Mouse (Mus musculus) heart, embryonic 14.5 days (tissue): ENCODE data around the gene Sdr39u1. TPM values are rescaled to one million over a fixed set of nuclear protein-coding genes. Genes with fewer than 3 reads are reported as not detected.
A peak's percentile ranks its signal among the peaks of the same experiment; 100 is the strongest.

Experiments used
- ATAC-seq: fragments of 200-750 bp; cut with Nextera tagmentation; 2 replicates; pipeline ENCODE4 v1.8.0; 2017; ENCODE audit warnings: low read depth, moderate TSS enrichment; ENCODE audit not compliant: insufficient number of reproducible peaks, insufficient read depth, low FRiP score
- H3K27ac ChIP-seq, 2 experiments: fragments of 200-500 bp in 1 of 2; fragments of 300-500 bp in 1 of 2; sonication (generic) in 1 of 2; replicated peaks in 1 of 2; 2 replicates each; pipeline ENCODE4 v1.5.1; 2012 to 2014; ENCODE audit warnings: low read depth in 2 of 2, low read length in 2 of 2, control low read depth in 1 of 2, mild to moderate bottlenecking in 1 of 2, mixed read lengths in 1 of 2; ENCODE audit not compliant: control insufficient read depth in 1 of 2, insufficient read depth in 1 of 2
- H3K27me3 ChIP-seq: fragments of 300-500 bp; sonication (generic); 2 replicates; pipeline ENCODE4 v1.6.1; 2014; ENCODE audit warnings: mild to moderate bottlenecking, low read length, control low read depth; ENCODE audit not compliant: control insufficient read depth, insufficient read depth
- H3K36me3 ChIP-seq: fragments of 300-500 bp; sonication (generic); 2 replicates; pipeline ENCODE4 v1.6.1; 2014; ENCODE audit warnings: mild to moderate bottlenecking, control low read depth, low read length, mixed read lengths; ENCODE audit not compliant: control insufficient read depth, insufficient read depth
- H3K4me1 ChIP-seq, 2 experiments: fragments of 200-500 bp in 1 of 2; fragments of 300-500 bp in 1 of 2; sonication (generic) in 1 of 2; 2 replicates each; pipeline ENCODE4 v1.6.1; 2012 to 2014; ENCODE audit warnings: low read length in 2 of 2, control low read depth in 1 of 2, mixed read lengths in 1 of 2; ENCODE audit not compliant: control insufficient read depth in 2 of 2, insufficient read depth in 2 of 2
- H3K4me2 ChIP-seq: fragments of 300-500 bp; sonication (generic); 2 replicates; pipeline ENCODE4 v1.6.1; 2014; ENCODE audit warnings: mild to moderate bottlenecking, low read length
- H3K4me3 ChIP-seq, 2 experiments: fragments of 200-500 bp in 1 of 2; fragments of 300-500 bp in 1 of 2; sonication (generic) in 1 of 2; 2 replicates each; pipeline ENCODE4 v1.5.1; 2012 to 2014; ENCODE audit warnings: low read length in 2 of 2, mild to moderate bottlenecking in 2 of 2, control low read depth in 1 of 2, low read depth in 1 of 2, moderate library complexity in 1 of 2; ENCODE audit not compliant: control insufficient read depth in 1 of 2, insufficient read depth in 1 of 2
- H3K9ac ChIP-seq: fragments of 300-500 bp; sonication (generic); 2 replicates; pipeline ENCODE4 v1.6.1; 2014; ENCODE audit warnings: mild to moderate bottlenecking, low read length
- H3K9me3 ChIP-seq: fragments of 300-500 bp; sonication (generic); 2 replicates; pipeline ENCODE4 v1.6.1; 2016; ENCODE audit warnings: low read length, control low read depth; ENCODE audit not compliant: control insufficient read depth
- WGBS: fragments of 180-500 bp; shearing (Covaris S2); extraction: QIAGEN DNeasy Blood & Tissue Kit; methylation state at CpG from one replicate; pipeline ENCODE4 v1.1.7; 2014; 5-methylcytosine and 5-hydroxymethylcytosine counted together
- polyA plus RNA-seq: library from polyadenylated mRNA; unstranded; fragments of >200 nt; fragmentation: Nextera tagmentation; extraction: Ambion mirVana; gene quantifications from 2 replicates; pipeline ENCODE4 v1.2.1, GENCODE M21; 2014

Gene Sdr39u1
- polyA plus RNA-seq, 1 experiment from 2014 or later = 51.6 TPM

DNA sequence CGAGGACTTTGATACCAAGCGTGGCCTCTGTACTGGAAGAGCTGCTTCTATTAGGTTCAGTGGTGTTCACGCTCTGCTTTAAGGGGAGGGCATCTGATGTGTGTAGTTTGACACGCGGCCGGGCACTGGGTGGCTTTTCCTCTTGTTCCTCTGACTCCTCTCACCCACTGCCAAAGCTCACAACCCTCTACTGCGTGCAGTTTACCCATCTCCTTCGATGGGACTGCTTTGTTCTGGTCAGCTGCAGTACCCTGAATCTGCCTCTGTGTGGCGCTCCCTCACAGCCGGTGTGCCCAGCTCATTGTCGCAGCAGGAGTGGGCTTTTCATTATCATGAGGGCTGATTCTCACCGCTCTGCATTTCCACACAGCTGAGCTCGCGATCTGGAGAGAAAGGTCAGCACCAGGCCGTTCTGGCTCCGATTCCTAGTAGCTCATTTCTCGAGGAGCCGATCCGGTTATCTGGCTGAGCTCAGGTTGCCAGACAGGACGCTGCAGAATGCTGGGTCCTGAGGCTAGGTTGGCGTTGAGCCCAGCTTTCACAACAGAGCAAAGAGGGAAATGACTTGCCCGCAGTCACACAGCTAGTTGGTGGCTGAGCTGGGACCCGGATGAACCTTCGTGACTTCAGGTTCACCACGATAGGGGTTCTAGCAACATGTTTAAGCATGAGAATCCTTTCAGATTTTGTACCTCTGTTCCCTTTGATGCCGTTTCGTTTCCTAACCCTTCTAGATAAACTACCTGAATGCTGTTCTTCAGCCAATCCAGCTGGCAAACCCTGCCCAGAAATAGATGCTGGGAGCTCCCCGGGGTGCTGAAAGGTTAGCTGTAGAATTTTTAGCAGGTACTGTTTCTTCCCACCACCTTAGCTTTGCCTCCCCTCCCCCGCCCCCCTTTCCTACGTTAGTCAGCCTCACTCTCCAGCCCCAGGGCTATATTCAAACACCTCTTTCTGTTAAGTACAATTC, 26.1 kb downstream of the Sdr39u1 start:
- H3K9me3 ChIP-seq = no peaks in the 10 kb centered on the region
- WGBS = 11% methylated on average over 30 of the region's 30 CpGs
- peaks cover 15 to 26% of the 10 kb centered on the region in 2 experiments for H3K4me1 ChIP-seq
- peak overlapping the region; percentile 50 for H3K4me2 ChIP-seq
- H3K36me3 ChIP-seq = peaks cover 45% of the 10 kb centered on the region
- H3K9ac ChIP-seq = peak overlapping the region; percentile 28; the same call in 1 of the 2 replicates
- H3K27ac ChIP-seq = peak overlapping the region in 1 of 2 experiments; percentile 7; a peak in 1 of 4 replicates
- ATAC-seq = no peak
- H3K27me3 ChIP-seq = no peaks in the 10 kb centered on the region
- peak overlapping the region in 1 of 2 experiments; percentile 11; a peak in 2 of 4 replicates for H3K4me3 ChIP-seq

DNA sequence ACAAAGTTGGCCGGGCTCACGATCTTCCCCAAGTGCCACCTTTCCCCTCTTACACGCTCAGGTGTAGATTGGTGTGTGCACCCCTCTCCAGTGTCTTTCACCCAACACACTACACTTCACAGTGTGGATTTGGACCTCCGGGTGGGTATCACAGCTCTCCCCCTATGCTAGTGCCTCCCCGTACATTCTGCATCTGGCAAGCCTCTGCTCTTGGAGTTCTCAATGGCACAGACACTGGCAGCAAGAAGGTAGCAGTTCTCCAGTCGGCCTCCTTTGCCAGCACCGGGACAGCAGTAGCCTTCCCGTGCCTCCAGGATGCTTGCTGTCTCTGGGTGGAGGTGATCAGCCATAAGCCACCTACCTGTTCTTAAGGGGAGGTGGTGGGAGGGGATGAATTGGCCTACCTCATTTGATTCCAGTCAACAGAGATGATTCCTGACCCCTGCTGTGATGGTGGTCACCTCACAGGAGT, 26.8 kb downstream of the Sdr39u1 start:
- H3K27me3 ChIP-seq = no peaks in the 10 kb centered on the region
- H3K4me2 ChIP-seq = peak overlapping the region; percentile 50
- peak overlapping the region; percentile 28; the same call in 1 of the 2 replicates for H3K9ac ChIP-seq
- WGBS = 76% methylated on average over 8 of the region's 8 CpGs
- H3K4me3 ChIP-seq = no peak overlapping the region
- H3K4me1 ChIP-seq = peaks cover 13 to 22% of the 10 kb centered on the region in 2 experiments
- H3K27ac ChIP-seq = no peak overlapping the region
- H3K9me3 ChIP-seq = no peaks in the 10 kb centered on the region
- ATAC-seq = no peak
- peaks cover 52% of the 10 kb centered on the region for H3K36me3 ChIP-seq

GRCm38 (mm10) chr14:55872551-55872950, 27.5 kb downstream of the Sdr39u1 start:
- WGBS = 82% methylated on average over 17 of the region's 17 CpGs
- Histone ChIP-seq H3K9me3 (no peaks in the 10 kb centered on the region), H3K4me2 (no peak overlapping the region), H3K27ac (no peak overlapping the region), H3K4me3 (no peak overlapping the region), H3K36me3 (peaks cover 59% of the 10 kb centered on the region), H3K27me3 (no peaks in the 10 kb centered on the region), H3K4me1 (peaks cover 9 to 17% of the 10 kb centered on the region in 2 experiments), H3K9ac (no peak overlapping the region)
- 0 out of 2 replicates have a peak, but pooled peaks have one; percentile 23 for ATAC-seq

GRCm38 (mm10) chr14:55872039-55872438, 28.1 kb downstream of the Sdr39u1 start:
- Histone ChIP-seq H3K4me2 (no peak overlapping the region), H3K27me3 (no peaks in the 10 kb centered on the region), H3K4me1 (peaks cover 9 to 14% of the 10 kb centered on the region in 2 experiments), H3K36me3 (peaks cover 64% of the 10 kb centered on the region), H3K9ac (no peak overlapping the region), H3K4me3 (no peak overlapping the region), H3K9me3 (no peaks in the 10 kb centered on the region), H3K27ac (no peak overlapping the region)
- ATAC-seq = no peak
- 89% methylated on average over 12 of the region's 12 CpGs for WGBS

DNA sequence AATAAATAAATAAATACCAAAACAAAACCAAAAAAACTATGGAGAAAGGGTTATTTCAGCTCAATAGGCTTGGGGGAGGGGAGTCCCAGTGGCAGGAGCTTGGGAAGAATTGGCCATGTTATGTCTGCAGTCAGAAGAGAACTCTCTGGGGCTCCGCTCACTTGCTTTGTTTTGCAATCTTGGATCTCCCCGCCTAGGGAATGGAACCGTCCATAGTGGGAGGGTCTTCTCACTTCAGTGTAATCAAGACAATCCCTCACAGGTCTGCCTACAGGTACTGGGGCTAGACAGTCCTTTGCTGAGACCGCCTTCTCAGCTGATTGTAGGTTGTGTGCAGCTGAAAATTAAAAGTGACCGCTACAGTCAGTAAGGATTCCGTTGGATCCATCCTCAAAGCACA, 30.6 kb downstream of the Sdr39u1 start:
- H3K9me3 ChIP-seq = no peaks in the 10 kb centered on the region
- no peak for ATAC-seq
- no peaks in the 10 kb centered on the region for H3K27me3 ChIP-seq
- H3K4me3 ChIP-seq = no peak overlapping the region
- H3K36me3 ChIP-seq = peaks cover 89% of the 10 kb centered on the region
- H3K27ac ChIP-seq = no peak overlapping the region
- H3K9ac ChIP-seq = no peak overlapping the region
- 94% methylated on average over 6 of the region's 6 CpGs for WGBS
- H3K4me2 ChIP-seq = no peak overlapping the region
- peaks cover 9 to 14% of the 10 kb centered on the region in 2 experiments for H3K4me1 ChIP-seq

- H3K4me3 ChIP-seq = no peak overlapping the region
- WGBS = 81% methylated on average over 14 of the region's 14 CpGs
Measured at GRCm38 (mm10) chr14:55868230-55869026, 31.7 kb downstream of the Sdr39u1 start.

DNA sequence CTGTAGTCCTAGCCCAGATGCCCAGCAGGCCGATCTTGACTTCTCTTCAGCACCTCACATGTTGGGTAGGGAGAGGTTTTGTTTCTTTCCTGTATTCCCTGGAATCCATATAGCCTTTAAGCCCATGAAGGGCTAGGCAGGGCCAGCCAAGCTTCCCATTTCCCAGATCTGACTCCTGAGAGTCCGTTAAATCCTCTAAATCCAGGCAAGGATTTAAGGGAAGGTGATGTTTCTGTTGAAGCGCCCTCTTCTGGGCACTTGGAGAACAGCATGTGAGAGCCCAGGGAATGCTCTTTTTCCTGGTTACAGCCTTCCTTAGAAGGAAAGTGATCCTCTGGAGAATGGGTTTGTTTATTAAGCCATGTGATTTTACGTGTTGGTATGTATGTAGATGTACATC, 33.1 kb downstream of the Sdr39u1 start:
- H3K4me1 ChIP-seq = peaks cover 7 to 13% of the 10 kb centered on the region in 2 experiments
- no peak overlapping the region for H3K27ac ChIP-seq
- ATAC-seq = no peak
- no peaks in the 10 kb centered on the region for H3K27me3 ChIP-seq
- 36% methylated on average over 4 of the region's 4 CpGs for WGBS
- no peaks in the 10 kb centered on the region for H3K9me3 ChIP-seq
- no peak overlapping the region for H3K4me3 ChIP-seq
- H3K36me3 ChIP-seq = peaks cover 87% of the 10 kb centered on the region
- H3K4me2 ChIP-seq = no peak overlapping the region
- H3K9ac ChIP-seq = no peak overlapping the region

More at GRCm38 (mm10) chr14:55868230-55869026, 31.7 kb downstream of the Sdr39u1 start:
- no peaks in the 10 kb centered on the region for H3K27me3 ChIP-seq
- no peak overlapping the region for H3K4me2 ChIP-seq
- peaks cover 100% of the 10 kb centered on the region for H3K36me3 ChIP-seq
- no peak overlapping the region for H3K27ac ChIP-seq
- no peak overlapping the region for H3K9ac ChIP-seq
- H3K4me1 ChIP-seq = peaks cover 8 to 12% of the 10 kb centered on the region in 2 experiments
- no peaks in the 10 kb centered on the region for H3K9me3 ChIP-seq
- ATAC-seq = no peak
